Mouse (Mus musculus): ENCODE results near the gene Capn2.

DNA sequence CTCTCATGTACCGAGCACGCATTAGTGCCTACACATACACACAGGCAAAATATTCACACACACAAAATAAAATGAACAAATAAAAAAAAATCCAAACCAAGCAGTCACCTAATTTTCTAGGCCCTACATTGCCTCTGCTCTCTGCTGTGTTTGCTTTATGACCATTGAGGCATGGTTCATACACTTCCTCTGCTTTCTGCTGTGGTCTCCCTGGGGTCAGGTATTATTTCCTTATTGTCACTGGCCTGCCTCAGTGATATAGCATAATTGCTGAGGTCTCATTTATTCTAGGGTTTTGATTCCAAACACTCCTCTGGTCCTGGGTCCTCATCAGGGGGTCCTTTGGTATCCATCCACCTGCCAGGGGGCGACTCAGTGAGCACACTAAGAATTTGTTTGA, 8.2 kb upstream of the Capn2 start:
- TF ChIP-seq POLR2A (IDR thresholded peaks at IDR 0.05; ENCODE audit: insufficient read length, low read depth) (no peak), TCF3 (IDR thresholded peaks at IDR 0.05; ENCODE audit: insufficient read length, low read depth) (no peak), CEBPB (IDR thresholded peaks at IDR 0.05; ENCODE audit: insufficient read depth, poor library complexity, severe bottlenecking) (no peak), USF1 (IDR thresholded peaks at IDR 0.05; ENCODE audit: low read depth) (no peak), MYOG (IDR thresholded peaks at IDR 0.05; ENCODE audit: control insufficient read depth in 1 of 3, insufficient read depth in 1 of 3, insufficient read length in 2 of 3, low read depth in 2 of 3) (no peak), E2F4 (IDR thresholded peaks at IDR 0.05; ENCODE audit: insufficient read depth) (no peak), POLR2AphosphoS2 (IDR thresholded peaks at IDR 0.05; ENCODE audit: insufficient read length, low read depth) (no peak), TCF12 (IDR thresholded peaks at IDR 0.05; ENCODE audit: insufficient read depth, poor library complexity, severe bottlenecking) (no peak)
